Mouse (Mus musculus) left cerebral cortex, adult 9 months (tissue): ENCODE results near the gene Padi6.

Experiments used
- DNase-seq, 2 experiments: peaks; one replicate each; pipeline ENCODE4 v3.0.0; 2022; ENCODE audit warnings: low spot score in 2 of 2

Gene Padi6

DNA sequence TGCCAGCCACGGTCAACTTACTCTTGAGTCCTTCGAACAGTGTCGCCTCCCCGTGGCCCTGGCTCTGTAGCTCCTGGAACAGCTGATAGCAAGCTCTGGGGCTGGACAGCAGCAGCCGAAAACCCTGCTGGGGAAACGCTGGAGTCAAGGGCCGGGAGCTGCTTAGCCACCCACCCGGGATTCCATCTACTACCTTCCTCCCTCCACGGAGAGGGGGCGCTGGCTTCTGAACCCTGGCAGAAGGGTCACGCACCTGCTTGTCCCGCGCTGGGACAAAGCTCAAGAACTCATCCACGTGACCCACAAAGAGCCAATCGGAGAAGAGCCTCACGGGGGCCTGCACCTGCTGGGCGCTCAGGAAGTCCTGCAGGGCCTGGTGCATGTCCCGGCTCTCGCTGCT lies 7.9 kb upstream of the Padi6 start:
- no peak for DNase-seq

DNA sequence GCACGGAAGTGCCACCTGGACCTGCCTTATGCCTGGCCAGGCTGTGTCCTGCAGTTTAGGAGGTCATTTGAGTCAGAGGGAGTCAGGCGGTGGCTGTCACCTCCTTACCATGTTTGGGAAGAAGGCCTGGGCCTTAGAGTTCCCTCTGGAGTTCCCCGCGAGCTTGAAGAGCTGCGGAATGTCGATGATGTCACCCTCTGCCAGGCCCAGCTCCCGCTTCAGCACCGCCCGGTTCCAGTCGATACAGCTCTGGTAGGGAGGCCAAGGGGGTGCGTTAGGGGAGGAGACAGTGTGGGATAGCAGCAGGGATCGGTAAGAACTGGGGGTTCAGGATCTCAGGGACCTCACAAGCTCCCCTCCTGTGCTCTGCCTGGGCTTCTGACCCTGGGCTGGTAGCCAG lies 5.5 kb upstream of the Padi6 start:
- no peak for DNase-seq

DNA sequence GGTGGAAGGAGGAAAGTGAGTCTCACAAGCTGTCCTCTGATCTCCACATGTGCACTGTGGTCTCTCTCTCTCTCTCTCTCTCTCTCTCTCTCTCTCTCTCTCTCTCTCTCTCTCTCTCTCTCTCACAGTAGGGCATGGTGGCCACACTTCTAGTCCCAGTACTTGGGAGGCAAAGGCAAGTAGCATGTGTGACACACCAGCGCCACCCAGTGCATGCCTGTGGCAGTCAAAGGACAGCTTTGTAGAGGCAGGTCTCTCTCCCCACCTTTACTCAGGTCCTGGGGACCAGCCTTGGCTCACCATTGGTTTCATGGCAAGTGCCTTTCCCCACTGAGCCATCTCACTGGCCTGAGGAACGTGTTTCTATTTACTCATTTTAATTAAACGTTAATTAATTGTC lies 2.2 kb upstream of the Padi6 start:
- peak in 1 of 2 experiments; percentile 64 for DNase-seq

DNA sequence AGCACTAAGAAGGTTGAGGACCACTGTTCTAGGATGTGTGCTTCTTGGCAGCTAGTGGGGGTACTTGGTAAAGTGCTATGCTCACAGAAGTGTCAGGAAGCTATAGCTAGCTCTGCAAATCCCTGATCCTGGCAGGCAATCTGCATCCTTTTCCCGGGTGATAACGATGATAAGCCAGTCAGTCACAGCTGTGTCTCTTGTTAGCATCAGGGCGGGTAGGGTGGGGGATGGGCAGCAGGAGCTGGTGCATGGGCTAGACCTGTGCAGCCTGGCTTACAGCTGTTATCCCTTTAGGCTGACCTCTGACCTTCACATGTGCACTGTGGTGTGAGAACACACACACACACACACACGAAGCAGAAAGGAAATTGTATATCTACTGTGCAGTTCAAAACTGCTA lies 643 bp upstream of the Padi6 start:
- no peak for DNase-seq

GRCm38 (mm10) chr4:140741401-140741800 lies 1.0 kb downstream of the Padi6 start:
- DNase-seq: peak in 1 of 2 experiments; percentile 28

GRCm38 (mm10) chr4:140740655-140741054 lies 1.8 kb downstream of the Padi6 start:
- no peak for DNase-seq

DNA sequence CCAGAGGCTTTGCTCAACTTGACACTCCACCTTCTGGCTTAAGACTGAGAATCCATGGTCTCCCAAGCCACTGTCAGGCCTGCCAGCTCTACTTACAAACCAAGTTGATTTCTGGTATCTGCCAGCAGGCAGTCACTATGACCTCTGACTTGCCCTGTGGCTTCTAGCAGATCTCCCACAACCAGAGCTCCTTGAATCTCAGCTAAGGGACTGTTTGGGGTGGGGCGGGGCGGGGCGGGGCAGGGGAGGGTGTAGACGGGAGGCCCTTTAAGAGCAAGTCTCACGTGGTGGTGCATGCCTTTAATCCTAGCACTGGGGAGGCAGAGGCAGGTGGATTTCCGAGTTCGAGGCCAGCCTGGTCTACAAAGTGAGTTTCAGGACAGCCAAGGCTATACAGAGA lies 9.6 kb downstream of the Padi6 start:
- DNase-seq: no peak

DNA sequence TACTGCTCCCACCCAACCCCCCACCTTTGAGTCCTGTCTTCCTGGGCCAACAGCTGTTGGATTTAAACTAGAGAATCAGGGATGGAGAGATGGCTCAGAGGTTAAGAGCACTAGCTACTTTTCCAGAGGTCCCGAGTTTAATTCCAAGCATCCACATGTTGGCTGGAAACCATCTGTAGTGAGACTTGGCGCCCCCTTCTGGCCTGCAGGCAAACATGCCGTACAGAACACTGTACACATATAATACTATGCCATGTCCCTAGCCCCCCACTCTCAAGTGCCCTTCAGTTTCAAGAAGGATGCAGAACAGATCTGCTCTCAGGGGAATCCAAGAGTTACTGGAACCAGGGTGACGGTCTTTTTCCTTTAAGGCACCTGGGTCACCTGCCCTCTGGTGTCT lies 10.8 kb downstream of the Padi6 start:
- DNase-seq: no peak

DNA sequence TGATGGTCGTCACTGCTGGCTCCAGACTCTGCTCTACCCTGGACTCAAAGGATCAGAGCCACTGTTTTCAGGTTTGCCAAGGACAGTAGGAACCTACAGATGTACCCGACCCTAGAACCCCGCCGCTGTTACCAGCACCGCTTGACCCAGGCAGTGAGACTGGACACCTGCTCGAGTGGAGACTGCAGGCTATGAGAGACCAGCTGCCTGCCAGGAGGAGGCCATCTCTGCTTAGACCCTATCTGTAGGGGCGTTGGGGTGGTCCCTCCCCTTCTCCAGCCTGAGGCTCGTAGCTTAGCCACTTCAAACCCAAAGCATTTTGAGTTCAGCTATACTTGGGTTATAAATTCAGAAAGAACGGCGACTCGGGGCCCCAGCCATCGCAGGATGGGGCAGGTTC lies 15.5 kb downstream of the Padi6 start:
- DNase-seq: no peak

DNA sequence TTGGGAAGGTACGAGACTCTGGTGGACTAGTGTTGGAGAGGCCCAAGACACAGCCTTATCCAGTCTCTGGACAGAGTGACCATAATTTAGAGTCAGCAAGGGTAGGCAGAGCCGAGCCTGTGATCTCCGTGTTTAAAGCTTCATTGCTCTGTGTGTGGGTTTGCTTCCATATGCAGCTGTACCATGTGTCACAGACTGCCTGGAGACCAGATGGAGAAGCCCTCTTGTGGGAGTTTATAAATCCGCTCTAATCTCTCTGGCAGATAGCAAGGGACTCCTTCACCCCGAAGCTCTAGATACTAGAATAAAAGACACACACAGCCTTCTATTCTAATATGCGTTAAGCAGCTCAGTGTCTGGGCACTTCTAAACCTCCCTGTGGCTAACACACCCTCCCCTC lies 17.7 kb downstream of the Padi6 start:
- DNase-seq: peak in 1 of 2 experiments; percentile 50

DNA sequence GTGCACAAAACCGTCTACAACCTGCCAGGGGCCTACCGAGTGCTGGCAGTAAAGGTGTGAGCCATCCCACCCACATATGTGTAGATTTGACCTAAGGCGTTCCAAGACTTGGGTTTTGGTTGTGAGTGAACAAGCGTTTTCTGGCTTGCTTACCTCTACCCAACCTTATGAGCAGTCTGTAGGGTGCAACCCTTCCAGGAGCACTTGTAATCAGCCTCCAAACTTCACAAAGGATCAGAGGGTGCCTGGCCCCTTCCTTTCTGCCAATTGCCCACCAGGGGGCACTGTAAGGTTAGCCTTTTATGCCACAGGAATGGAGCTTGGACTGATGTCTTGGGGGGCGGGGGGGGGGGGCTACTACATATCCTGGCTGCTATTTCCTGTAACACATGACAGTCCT lies 18.6 kb downstream of the Padi6 start:
- DNase-seq: no peak

GRCm38 (mm10) chr4:140723192-140723591 lies 19.3 kb downstream of the Padi6 start:
- no peak for DNase-seq

DNA sequence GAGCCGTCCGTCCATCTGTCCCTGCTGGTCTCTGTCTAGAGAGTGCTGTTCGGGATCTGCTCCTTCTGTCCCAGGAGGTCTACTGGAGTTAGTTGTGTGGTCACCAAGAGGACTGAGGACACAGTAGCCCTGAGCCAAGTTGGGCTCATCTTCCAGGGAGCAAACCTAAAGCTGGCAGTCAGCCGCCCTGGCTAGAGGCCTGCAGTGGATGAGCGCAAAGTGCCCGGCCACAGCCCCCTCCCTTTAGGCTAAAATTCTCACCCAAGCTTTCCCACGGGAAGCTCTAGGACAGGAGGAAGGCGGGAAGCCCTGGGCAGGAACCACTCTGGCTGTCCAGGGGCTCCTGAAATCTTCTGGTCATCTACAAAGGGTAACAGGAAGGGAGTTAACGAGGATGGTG lies 19.7 kb downstream of the Padi6 start:
- no peak for DNase-seq

GRCm38 (mm10) chr4:140721968-140722490 lies 20.4 kb downstream of the Padi6 start:
- no peak for DNase-seq

DNA sequence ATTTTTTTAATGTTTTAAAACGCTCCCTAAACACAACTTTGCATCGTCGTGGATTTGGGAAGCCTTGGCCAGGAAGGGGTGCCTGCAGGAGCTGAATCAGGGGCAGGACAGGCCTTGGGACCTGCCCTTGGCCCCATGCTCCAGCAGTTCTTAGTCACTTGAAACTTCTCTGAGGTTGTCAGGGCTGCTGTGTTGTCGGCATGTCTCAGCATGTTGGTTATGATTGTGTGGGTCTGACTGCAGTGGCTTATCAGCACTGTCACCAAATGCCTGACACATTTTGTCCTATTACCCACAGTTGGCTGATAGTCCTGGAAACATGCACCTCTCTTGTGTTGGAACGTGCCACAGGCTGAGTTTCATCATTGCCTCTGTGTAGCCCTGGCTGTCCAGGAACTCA lies 22.4 kb downstream of the Padi6 start:
- no peak for DNase-seq

- no peak for DNase-seq
These were observed 24.0 kb downstream of the Padi6 start for GRCm38 (mm10) chr4:140718436-140718835.

- DNase-seq: no peak
These were observed 25.4 kb downstream of the Padi6 start for GRCm38 (mm10) chr4:140716994-140717393.

DNA sequence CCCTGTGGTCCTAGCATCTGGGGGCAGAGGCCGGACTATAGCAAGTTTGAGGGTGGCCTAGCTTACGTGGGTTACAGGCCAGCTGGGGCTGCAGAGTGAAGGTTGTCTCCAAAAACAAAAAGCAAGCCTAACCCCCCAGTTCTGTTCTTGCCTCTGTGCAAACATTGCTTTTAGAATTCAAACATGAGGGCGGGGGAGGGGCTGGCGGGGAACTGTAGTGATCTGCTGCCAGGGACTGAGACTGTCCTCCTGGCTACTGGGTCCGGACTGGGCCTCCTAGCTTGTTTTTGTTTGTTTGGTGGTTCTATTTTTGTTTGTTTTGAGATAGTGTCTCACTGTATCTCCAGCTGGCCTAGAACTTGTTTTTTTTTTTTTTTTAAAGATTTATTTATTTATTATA lies 27.9 kb downstream of the Padi6 start:
- no peak for DNase-seq

DNA sequence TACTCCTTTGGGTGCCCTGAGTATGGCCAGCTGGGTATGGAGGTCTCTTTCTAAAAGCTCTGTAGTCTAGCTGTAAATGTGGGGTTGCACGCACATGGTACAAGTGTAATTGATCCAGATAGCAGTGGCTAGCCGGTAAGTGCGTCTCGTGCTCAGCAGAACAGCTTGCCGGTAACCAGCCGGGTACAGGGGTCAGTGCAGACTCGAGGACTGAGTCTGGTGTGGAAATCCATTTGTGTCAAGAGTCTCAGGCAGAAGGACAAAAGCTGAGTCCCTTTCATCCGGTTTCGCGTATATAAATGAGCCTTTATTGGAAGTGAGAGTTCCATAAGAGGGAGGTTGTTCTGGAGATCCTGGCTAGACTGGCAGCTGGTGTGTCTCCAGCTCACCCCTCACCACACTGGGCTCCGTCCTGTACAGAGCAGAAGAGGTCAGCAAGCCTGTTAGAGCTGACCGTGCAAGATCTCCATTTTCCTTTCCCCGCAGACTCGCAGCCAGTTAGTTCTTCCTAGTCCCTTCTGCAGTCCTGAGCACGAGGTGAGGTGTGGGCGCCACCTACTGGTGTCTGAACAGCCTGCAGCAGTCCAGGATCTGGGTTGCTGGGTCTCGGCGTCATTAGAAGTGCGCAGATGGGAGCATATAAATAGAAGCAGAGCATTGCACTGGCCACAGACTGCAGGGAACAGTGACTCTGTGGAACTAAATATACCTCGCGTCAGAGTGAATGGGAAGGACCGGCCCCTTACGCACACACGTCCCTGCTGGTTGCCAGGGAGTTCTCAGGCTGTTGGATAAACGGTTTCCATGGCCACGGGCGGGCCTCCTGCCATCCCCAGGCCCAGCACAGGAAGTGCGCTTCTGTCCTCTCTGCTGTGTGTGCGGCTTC lies 28.7 kb downstream of the Padi6 start:
- peak; percentile 95 to 99 for DNase-seq

DNA sequence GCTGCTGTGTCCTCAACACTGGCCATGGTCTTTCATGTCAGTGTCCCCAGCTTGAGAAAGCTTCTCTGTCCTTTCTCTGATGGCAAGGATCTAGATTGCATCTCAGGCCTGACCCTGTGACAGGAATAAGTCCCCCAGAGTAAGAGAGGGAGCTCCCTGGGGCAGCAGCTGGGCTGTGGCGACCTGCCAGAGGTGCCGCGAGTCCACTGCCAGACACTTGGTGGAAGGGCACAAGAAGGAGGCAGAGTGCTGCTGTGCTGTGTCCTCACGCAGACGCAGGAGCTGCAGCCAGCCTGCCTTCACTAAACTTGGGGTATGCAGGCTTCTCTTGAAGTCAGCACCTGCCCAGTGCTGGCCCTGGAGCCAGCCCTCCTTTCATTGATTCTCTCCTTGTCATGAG lies 31.1 kb downstream of the Padi6 start:
- no peak for DNase-seq

GRCm38 (mm10) chr4:140710781-140711180 lies 31.7 kb downstream of the Padi6 start:
- DNase-seq: no peak

- no peak for DNase-seq
These were observed 32.8 kb downstream of the Padi6 start for GRCm38 (mm10) chr4:140709617-140710016.

GRCm38 (mm10) chr4:140709111-140709510 lies 33.3 kb downstream of the Padi6 start:
- DNase-seq: no peak
